Comparison of ENCODE assay signal across 8 mouse cellular contexts in genomic region chr5:122526878-122527730, GRCm38 (mm10). TPM values are rescaled to one million over a fixed set of nuclear protein-coding genes. Genes with fewer than 3 reads are reported as not detected.
DNase-seq lines count a peak whose midpoint lies in the region; ATAC-seq and TF ChIP-seq lines count a peak whose summit lies in the region.
"Had no signal": no experiment of that assay in that cellular context is flagged by ENCODE, and none has a peak within 500 bp of the region (broad histone marks: within the 10 kb centered on the region; RNA-seq: fewer than 3 reads in every experiment).

No protein-coding gene starts in this region.

- intact Hi-C loops in left cerebral cortex, postnatal 36 days (cut with DNase I), result no loop called here

- no peaks in the 10 kb centered on the region for H3K36me3 ChIP-seq in embryonic facial prominence, embryonic 11.5 days (replicated peaks; ENCODE audit: control insufficient read depth, insufficient read depth, low read depth, low read length)
- H3K36me3 ChIP-seq in lung, embryonic 14.5 days (ENCODE audit: insufficient read depth), result no peaks in the 10 kb centered on the region

- H3K9me3 ChIP-seq in embryonic facial prominence, embryonic 11.5 days (replicated peaks; ENCODE audit: control insufficient read depth, low read length), result no peaks in the 10 kb centered on the region
- H3K9me3 ChIP-seq in lung, embryonic 14.5 days (ENCODE audit: low read depth, low read length), result no peaks in the 10 kb centered on the region
- H3K9me3 ChIP-seq: neural tube, embryonic 12.5 days had no signal

- H3K4me3 ChIP-seq in embryonic facial prominence, embryonic 11.5 days (ENCODE audit: low read depth, low read length), result no peak overlapping the region
- H3K4me3 ChIP-seq in lung, embryonic 14.5 days (ENCODE audit: low read depth, low read length), result no peak overlapping the region
- H3K4me3 ChIP-seq: neural tube, embryonic 12.5 days had no signal

- H3K4me2 ChIP-seq in embryonic facial prominence, embryonic 11.5 days (ENCODE audit: low read depth, low read length), result peak overlapping the region; percentile 30; the same call in 1 of the 2 replicates
- H3K4me2 ChIP-seq in lung, embryonic 14.5 days, result no peak overlapping the region
- H3K4me2 ChIP-seq: neural tube, embryonic 12.5 days had no signal

- H3K4me1 ChIP-seq in embryonic facial prominence, embryonic 11.5 days (ENCODE audit: control insufficient read depth, insufficient read depth, low read length), result peaks cover 13% of the 10 kb centered on the region
- peaks cover 20% of the 10 kb centered on the region for H3K4me1 ChIP-seq in lung, embryonic 14.5 days (ENCODE audit: insufficient read depth)

- no peak overlapping the region for H3K9ac ChIP-seq in embryonic facial prominence, embryonic 11.5 days (replicated peaks; ENCODE audit: low read length)
- H3K9ac ChIP-seq in lung, embryonic 14.5 days, result 0 out of 2 replicates have a peak overlapping the region, but pooled peaks have one; percentile 11
- H3K9ac ChIP-seq: neural tube, embryonic 12.5 days had no signal

- 58% methylated on average over 15 of the region's 15 CpGs for WGBS in embryonic facial prominence, embryonic 11.5 days
- WGBS in lung, embryonic 14.5 days, result 56% methylated on average over 15 of the region's 15 CpGs

- peak; percentile 37 for DNase-seq in embryonic facial prominence, embryonic 11.5 days (ENCODE audit: low spot score)
- DNase-seq in gonadal fat pad, adult 2 months (ENCODE audit: low read depth), result peak; percentile 72
- DNase-seq in kidney, adult 18-20 months, result peak; percentile 84
- DNase-seq in lung, embryonic 14.5 days, result no peak
- no peak for DNase-seq in left cerebral cortex, postnatal 36 days (ENCODE audit: low spot score in 2 of 2)
- no peak for DNase-seq in right cerebral cortex, postnatal 36 days (ENCODE audit: low spot score in 2 of 2)
- no peak for DNase-seq in gastrocnemius, adult 8-10 months (ENCODE audit: low spot score in 2 of 2)

- H3K27me3 ChIP-seq in embryonic facial prominence, embryonic 11.5 days (ENCODE audit: control insufficient read depth, insufficient read depth, low read length), result no peaks in the 10 kb centered on the region
- no peaks in the 10 kb centered on the region for H3K27me3 ChIP-seq in lung, embryonic 14.5 days (ENCODE audit: insufficient read depth, low read length)
- H3K27me3 ChIP-seq: neural tube, embryonic 12.5 days had no signal

- H3K27ac ChIP-seq in embryonic facial prominence, embryonic 11.5 days (replicated peaks; ENCODE audit: low read depth, low read length), result peak overlapping the region; percentile 82
- H3K27ac ChIP-seq in lung, embryonic 14.5 days (ENCODE audit: low read depth), result no peak overlapping the region; the same call in 1 of the 2 replicates
- H3K27ac ChIP-seq: neural tube, embryonic 12.5 days had no signal

- no peak for TF ChIP-seq CTCF in lung, embryonic 14.5 days (IDR thresholded peaks at IDR 0.05; ENCODE audit: low read depth)

- ATAC-seq in embryonic facial prominence, embryonic 11.5 days (replicated peaks; ENCODE audit: insufficient number of reproducible peaks, low FRiP score, low TSS enrichment, low read depth), result no peak
- no peak for ATAC-seq in lung, embryonic 14.5 days (ENCODE audit: insufficient read depth)

RNA-seq across cellular contexts. Expression of gene Atp2a2, which starts 25.1 kb away (rescaled TPM):
- 34.4 and 37.4 TPM in 2 replicates for polyA plus RNA-seq in embryonic facial prominence, embryonic 11.5 days (2014; fragmentation: Nextera tagmentation; extraction: Ambion mirVana)
- polyA plus RNA-seq in gonadal fat pad, adult 2 months (2012; rRNA removed), result 97.9 and 146 TPM in 2 replicates
- polyA plus RNA-seq in lung, embryonic 14.5 days (2014; fragmentation: Nextera tagmentation; extraction: Ambion mirVana), result 43.8 and 45.5 TPM in 2 replicates
- 100 to 1,000 TPM; 681 to 755 TPM for total RNA-seq in left cerebral cortex, postnatal 36 days (2021)
- total RNA-seq in gastrocnemius, adult 8-10 months (2022), result 100 to 1,000 TPM; 412 to 549 (median 488) TPM

Comparison
In these comparisons a context has a peak if more than half of its experiments do, and no peak if none do; other contexts are left out.
1. DNase-seq: peak in embryonic facial prominence, embryonic 11.5 days (single experiment), gonadal fat pad, adult 2 months (single experiment) and kidney, adult 18-20 months (single experiment); none in lung, embryonic 14.5 days (single experiment), left cerebral cortex, postnatal 36 days (0 of 2), right cerebral cortex, postnatal 36 days (0 of 2) and gastrocnemius, adult 8-10 months (0 of 2).